Mouse (Mus musculus): Measurements from ENCODE around the gene Smim13.

The Smim13 gene

GRCm38 (mm10) chr13:41291466-41291974 is 41.9 kb downstream of the Smim13 start:
- peak; percentile 25 to 41 for DNase-seq

DNA sequence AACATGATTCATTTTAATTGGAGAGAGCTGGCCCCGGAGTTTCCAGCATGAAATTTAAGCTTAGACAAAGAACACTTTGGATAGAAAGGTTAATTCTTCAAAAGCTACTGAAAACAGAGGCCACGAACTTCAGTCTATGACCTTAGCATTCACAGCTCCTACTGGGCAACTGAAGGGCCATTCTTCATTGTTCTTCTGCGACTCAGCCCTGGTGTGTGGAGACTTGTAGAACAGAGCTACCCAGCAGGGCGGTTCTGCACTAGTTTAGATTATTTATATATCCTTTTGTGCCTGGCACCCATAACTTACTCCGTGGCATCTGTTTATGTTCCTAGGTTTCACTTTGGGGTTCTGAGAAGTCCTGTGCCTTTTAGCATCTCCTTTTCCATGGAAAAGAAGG is 44.0 kb downstream of the Smim13 start:
- no peak for DNase-seq

DNA sequence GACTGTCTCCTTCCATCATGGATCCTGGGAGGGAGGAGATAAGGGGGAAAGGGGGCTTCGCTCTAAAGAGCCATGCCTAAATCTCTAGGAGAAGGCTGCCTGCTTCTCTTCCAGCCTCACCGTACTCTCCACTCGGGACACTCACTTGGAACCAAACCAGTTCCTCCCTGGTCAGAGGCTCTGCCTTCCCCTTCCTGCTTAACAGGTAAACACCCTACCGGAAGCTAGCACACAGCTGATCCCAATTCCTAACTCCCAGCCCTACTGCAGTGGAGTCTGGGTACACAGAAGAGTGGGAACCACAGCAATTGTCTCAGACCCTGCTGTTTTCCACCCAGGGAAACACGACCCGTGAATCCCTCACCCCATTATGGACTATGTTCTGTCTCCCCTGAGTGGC is 46.2 kb downstream of the Smim13 start:
- no peak for DNase-seq

DNA sequence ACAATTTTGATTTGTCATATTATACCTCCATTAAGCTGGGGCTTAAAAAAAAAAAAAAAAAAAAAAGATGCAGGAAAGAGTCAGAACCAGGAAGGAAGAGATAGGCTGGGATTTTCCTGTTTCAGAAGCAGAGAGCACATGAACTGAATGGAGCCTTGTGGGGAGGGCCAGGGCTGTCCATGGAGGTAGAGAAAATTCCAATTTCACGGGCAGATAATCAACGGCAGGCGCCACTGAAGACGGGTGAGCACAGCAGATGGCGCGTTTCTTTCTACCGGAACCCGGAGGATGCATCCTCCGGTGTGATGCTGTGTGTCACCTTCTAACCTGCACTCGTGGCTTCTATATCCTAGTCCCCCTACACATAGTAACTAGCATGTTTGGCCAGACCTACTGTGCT is 46.8 kb downstream of the Smim13 start:
- no peak for DNase-seq

GRCm38 (mm10) chr13:41298533-41298932 is 48.9 kb downstream of the Smim13 start:
- DNase-seq = no peak

GRCm38 (mm10) chr13:41298996-41299395 is 49.4 kb downstream of the Smim13 start:
- no peak for DNase-seq

- DNase-seq = no peak
Observed at GRCm38 (mm10) chr13:41300037-41300436, 50.4 kb downstream of the Smim13 start.

DNA sequence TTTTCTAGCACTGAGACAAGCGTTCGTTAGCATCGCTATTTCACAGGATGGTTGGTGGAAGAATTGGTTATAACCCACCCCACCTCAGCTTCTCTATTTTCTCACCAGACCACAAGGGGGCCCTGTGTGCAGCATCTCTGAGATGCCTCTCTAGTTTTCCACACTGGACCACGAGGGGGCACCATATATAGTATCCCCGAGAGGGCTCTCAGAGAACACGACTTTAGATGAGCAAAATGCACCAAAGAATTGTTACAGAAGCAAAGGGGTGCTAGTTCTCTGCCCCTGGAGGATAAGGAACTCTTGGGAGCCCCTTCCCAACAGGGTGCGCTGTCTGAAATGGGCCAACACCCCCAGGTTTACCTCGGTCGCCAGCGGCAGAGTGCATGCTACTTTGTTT is 53.1 kb downstream of the Smim13 start:
- peak; percentile 92 to 94 for DNase-seq

DNA sequence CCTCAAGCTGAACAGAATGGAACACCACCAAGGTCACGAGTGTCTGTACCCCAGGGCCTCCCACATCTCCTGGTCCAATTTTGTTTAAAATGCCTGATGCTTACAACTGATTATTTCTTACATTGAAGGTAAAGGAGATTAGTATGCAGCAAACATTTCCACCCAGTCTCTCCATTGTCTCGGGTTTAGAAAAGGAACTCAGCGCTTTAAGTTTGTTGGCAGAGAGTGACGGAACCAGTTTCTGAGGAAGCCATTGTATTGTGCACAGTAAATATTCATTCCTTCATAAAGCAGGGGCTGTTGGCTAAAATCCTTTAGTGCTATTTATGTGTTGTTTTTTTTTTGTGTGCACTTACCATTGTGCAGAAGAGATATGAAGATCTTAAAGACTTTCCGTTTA is 71.1 kb downstream of the Smim13 start:
- no peak for DNase-seq

DNA sequence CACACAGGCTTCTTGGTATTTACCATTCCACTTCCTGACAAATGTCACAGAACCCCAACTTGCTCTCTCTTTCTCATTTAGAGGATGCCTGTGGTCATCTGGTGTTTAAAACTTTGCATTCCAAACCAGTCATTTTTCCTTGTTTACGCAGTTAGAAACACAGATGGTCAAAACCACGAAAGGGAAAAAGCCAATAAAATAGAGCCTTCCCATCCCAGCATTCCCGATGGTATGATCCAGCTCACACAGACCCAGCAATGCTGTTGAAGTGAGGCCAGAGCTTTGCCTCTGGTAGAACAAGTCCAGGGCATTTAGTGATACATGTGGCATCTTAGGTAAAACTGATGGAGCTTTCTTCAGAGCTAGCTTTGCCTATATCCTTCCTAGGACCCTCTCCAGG is 71.8 kb downstream of the Smim13 start:
- DNase-seq = no peak

DNA sequence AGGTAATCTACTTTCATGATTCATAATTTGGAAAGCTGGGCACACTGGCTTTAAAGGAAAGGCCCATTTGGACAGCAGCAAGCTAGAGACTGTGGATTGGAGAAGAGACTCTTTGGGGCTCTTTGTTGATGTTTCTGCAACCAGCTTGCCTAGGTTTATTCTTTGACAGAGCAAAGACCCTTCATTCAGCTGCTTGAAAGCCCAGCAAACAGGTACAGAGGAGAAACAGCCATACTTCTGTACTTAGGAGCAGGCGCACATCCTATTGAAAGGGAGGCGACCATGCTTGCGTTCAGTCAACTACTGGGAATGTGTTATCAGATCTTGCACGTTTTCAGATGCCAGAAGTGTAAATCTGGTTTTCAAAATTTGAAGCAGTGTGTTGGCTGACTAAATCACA is 75.0 kb downstream of the Smim13 start:
- no peak for DNase-seq

GRCm38 (mm10) chr13:41325346-41325745 is 75.7 kb downstream of the Smim13 start:
- DNase-seq = no peak

- DNase-seq = no peak
Observed at GRCm38 (mm10) chr13:41326134-41326533, 76.5 kb downstream of the Smim13 start.
